Mouse (Mus musculus) heart, embryonic 13.5 days (tissue): ENCODE data around the gene Cdcp2. TPM values are rescaled to one million over a fixed set of nuclear protein-coding genes. Genes with fewer than 3 reads are reported as not detected.

Experiments used
- ATAC-seq: fragments of 200-750 bp; cut with Nextera tagmentation; 2 replicates; pipeline ENCODE4 v1.8.0; 2017; ENCODE audit warnings: moderate TSS enrichment; ENCODE audit not compliant: insufficient number of reproducible peaks, low FRiP score, low TSS enrichment; ENCODE audit errors: extremely low read depth
- H3K27ac ChIP-seq: fragments of 300-500 bp; sonication (generic); replicated peaks from 2 replicates; pipeline ENCODE4 v1.5.1; 2015; ENCODE audit warnings: moderate library complexity, mild to moderate bottlenecking, inconsistent platforms
- H3K27me3 ChIP-seq: fragments of 300-500 bp; sonication (generic); replicated peaks from 2 replicates; pipeline ENCODE4 v1.6.1; 2015; ENCODE audit warnings: mild to moderate bottlenecking, inconsistent platforms
- H3K36me3 ChIP-seq: fragments of 300-500 bp; sonication (generic); 2 replicates; pipeline ENCODE4 v1.6.1; 2015; ENCODE audit warnings: mild to moderate bottlenecking, inconsistent platforms
- H3K4me1 ChIP-seq: fragments of 300-500 bp; sonication (generic); 2 replicates; pipeline ENCODE4 v1.6.1; 2015; ENCODE audit warnings: inconsistent platforms
- H3K4me2 ChIP-seq: fragments of 300-500 bp; sonication (generic); 2 replicates; pipeline ENCODE4 v1.6.1; 2015; ENCODE audit warnings: inconsistent platforms, mild to moderate bottlenecking, moderate library complexity
- H3K4me3 ChIP-seq: fragments of 300-500 bp; sonication (generic); 2 replicates; pipeline ENCODE4 v1.5.1; 2015; ENCODE audit warnings: moderate library complexity, mild to moderate bottlenecking, inconsistent platforms
- H3K9ac ChIP-seq: fragments of 300-500 bp; sonication (generic); 2 replicates; pipeline ENCODE4 v1.6.1; 2015; ENCODE audit warnings: inconsistent platforms, mild to moderate bottlenecking, moderate library complexity
- H3K9me3 ChIP-seq: fragments of 300-500 bp; sonication (generic); 2 replicates; pipeline ENCODE4 v1.6.1; 2016; ENCODE audit warnings: inconsistent platforms
- WGBS: fragments of 180-500 bp; shearing (Covaris S2); methylation state at CpG from one replicate; pipeline ENCODE4 v1.1.7; 2015; ENCODE audit warnings: mixed read lengths; 5-methylcytosine and 5-hydroxymethylcytosine counted together
- polyA plus RNA-seq: library from polyadenylated mRNA; unstranded; fragments of >200 nt; fragmentation: Nextera tagmentation; extraction: Ambion mirVana; gene quantifications from 2 replicates; pipeline ENCODE4 v1.2.1, GENCODE M21; 2015

Gene Cdcp2
- polyA plus RNA-seq, 1 experiment from 2014 or later = not detected

DNA sequence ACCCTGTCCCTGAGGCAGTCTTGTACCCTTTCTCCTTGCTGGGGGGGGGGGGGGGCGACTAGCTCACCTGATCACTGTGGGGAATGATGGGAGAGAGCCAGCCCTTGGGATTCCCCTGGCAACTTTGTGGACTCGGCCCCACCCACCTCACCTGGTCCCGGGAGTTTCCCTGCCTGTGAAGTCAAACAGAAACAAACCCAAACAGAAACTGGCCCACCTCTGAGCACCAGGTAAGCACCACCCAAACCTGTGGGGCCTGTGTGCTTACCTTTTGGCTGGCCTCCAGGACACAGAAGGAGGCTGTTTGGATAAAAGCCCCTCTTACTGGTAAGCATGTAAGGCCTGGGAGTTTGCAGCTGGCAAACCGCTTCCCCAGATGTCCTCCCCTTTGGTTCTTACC lies 22.4 kb downstream of the Cdcp2 start:
- Histone ChIP-seq H3K27ac (no peak overlapping the region), H3K4me3 (no peak overlapping the region), H3K4me2 (no peak overlapping the region), H3K4me1 (peaks cover 4% of the 10 kb centered on the region; the same call in 1 of the 2 replicates), H3K27me3 (peaks cover 5% of the 10 kb centered on the region; the same call in 1 of the 2 replicates), H3K9ac (no peak overlapping the region), H3K9me3 (no peaks in the 10 kb centered on the region), H3K36me3 (no peaks in the 10 kb centered on the region)
- ATAC-seq = no peak; the same call in none of the 2 replicates
- 56% methylated on average over 4 of the region's 4 CpGs for WGBS

DNA sequence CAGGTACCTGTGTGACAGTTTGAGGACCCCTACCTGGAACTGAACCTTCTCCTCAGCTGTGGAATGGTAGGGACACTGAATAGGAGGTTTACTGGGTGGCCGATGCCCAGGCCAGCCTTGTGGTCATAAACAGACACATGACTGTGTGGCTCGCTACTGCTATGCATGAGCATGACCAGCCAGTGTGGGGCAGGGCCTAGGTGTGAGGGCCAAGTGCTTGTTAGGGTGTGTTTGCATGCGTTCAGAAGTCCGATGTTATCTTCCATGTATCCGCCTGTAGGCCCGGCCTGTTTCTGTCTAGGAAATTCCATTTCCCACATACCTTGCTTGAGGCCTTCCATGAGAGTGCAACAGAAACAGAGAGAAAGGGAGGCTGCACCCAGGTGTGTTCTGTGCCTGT lies 24.0 kb downstream of the Cdcp2 start:
- H3K9me3 ChIP-seq = no peaks in the 10 kb centered on the region
- no peak for ATAC-seq
- 72% methylated on average over 6 of the region's 6 CpGs for WGBS

DNA sequence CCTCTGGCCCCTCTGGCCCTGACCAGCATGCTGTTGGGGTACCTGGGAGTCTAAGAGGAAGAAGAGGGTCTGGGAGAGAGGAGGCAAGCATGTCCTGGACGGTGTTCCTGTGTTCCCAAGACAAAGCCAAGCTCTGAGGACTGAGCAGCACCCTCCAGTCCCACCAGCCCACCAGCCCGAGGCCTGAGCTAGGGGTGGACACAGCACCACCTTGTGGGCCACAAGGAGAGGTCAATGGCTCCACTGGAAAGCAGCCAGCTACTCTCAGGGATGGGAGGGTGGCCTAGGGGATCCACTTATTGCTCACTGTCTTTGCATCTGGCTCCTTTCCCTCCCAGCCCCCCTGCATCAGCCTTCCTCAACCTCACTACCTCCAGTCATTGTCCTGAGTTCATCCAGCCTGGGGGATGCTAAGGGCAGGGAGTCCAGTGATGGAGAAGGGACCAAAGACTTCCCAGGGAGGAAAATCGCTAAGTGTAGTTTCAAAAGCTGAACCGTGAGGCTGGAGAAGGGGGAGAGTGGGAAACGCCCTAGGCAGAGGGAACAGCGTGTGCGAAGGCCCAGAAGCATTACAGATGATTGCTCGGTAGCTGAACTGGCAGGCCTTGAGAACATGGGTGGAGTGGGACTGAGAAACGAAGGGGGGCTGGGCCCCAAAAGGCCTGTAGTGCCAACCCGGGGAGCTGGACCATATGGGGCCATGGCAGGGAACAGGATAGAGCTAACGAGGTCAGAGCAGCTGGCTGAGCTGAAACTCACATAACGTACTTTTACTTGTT lies 24.7 kb downstream of the Cdcp2 start:
- no peak for ATAC-seq

More for the DNA sequence above, 24.0 kb downstream of the Cdcp2 start:
- peaks cover 20% of the 10 kb centered on the region; the same call in 1 of the 2 replicates for H3K27me3 ChIP-seq
- H3K36me3 ChIP-seq = no peaks in the 10 kb centered on the region
- H3K9ac ChIP-seq = no peak overlapping the region
- no peak overlapping the region for H3K4me2 ChIP-seq
- H3K4me3 ChIP-seq = no peak overlapping the region
- peaks cover 7% of the 10 kb centered on the region; the same call in 1 of the 2 replicates for H3K4me1 ChIP-seq
- H3K27ac ChIP-seq = no peak overlapping the region

DNA sequence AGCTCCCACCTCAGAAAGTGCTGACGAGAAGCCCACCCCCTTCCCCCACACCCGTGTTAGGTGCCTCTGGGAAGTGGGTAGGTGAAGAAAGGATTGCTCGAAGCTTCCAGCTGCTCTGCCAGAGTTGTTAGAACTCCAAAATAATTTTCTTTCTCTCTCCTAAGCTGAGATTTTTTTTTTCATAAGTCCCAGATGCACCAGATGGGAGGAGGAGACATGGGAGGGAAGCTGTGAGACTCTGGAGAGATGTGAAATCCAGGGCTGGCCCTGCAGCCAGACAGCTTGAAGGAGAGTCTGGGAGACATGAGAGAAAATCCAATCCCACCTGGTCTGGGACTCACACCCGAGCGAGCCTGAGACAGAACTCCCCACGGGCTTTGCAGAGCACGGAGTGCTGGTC lies 27.7 kb downstream of the Cdcp2 start:
- Histone ChIP-seq H3K36me3 (no peaks in the 10 kb centered on the region), H3K4me3 (no peak overlapping the region), H3K27me3 (peaks cover 26% of the 10 kb centered on the region; the same call in 1 of the 2 replicates), H3K27ac (no peak overlapping the region), H3K4me1 (peaks cover 12% of the 10 kb centered on the region), H3K4me2 (no peak overlapping the region), H3K9ac (no peak overlapping the region), H3K9me3 (no peaks in the 10 kb centered on the region)
- no peak for ATAC-seq
- WGBS = 51% methylated on average over 7 of the region's 7 CpGs

More for the DNA sequence above, 24.7 kb downstream of the Cdcp2 start:
- Histone ChIP-seq H3K4me3 (no peak overlapping the region), H3K9me3 (no peaks in the 10 kb centered on the region), H3K27ac (no peak overlapping the region), H3K9ac (no peak overlapping the region), H3K36me3 (no peaks in the 10 kb centered on the region), H3K27me3 (peaks cover 26% of the 10 kb centered on the region; the same call in 1 of the 2 replicates), H3K4me1 (peaks cover 7% of the 10 kb centered on the region; the same call in 1 of the 2 replicates), H3K4me2 (no peak overlapping the region)
- WGBS = 58% methylated on average over 12 of the region's 12 CpGs

DNA sequence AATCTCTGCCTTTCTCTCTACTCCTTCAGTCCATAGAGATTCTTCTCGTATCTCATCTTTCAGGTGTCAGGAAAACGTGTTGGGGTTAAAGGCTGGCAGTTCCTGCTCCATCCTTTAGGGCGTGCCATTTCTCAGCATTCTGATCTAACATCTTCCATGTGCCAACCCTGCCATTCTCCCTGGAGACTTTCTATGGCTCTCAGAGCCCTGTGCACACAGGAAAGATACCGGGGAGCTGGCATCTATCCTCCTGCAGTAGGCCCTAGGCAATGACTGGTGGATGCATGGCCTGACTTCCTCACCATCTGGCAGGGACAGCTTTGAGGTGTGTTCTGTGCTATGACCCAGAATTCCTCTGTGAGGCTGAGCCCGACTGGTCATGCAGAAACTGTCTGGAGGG lies 28.4 kb downstream of the Cdcp2 start:
- Histone ChIP-seq H3K4me2 (no peak overlapping the region), H3K4me1 (peaks cover 17% of the 10 kb centered on the region), H3K4me3 (no peak overlapping the region), H3K27ac (no peak overlapping the region), H3K9ac (no peak overlapping the region), H3K9me3 (no peaks in the 10 kb centered on the region), H3K27me3 (peaks cover 26% of the 10 kb centered on the region; the same call in 1 of the 2 replicates), H3K36me3 (no peaks in the 10 kb centered on the region)
- 52% methylated on average over 5 of the region's 5 CpGs for WGBS
- no peak for ATAC-seq

DNA sequence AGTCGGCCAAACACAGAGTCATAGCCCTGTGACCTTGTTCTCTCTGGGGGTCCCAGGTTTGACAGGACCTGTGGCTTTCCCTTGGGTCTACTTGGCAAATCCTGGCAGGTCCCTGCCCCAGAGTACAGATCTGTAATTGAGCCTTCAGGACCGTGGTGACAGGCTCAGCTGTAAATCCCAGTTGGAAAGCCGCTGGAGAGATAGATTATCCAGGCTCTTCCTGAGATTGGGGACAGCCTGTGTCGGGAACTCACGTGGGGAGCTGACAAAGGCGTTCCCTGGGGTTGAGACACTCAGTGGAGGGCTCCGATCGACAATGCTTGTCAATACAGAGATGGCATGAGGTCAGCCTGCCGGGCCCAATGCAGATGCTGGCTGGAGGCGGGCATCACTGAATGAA lies 29.7 kb downstream of the Cdcp2 start:
- Histone ChIP-seq H3K9me3 (no peaks in the 10 kb centered on the region), H3K36me3 (no peaks in the 10 kb centered on the region), H3K27ac (no peak overlapping the region), H3K27me3 (peaks cover 26% of the 10 kb centered on the region; the same call in 1 of the 2 replicates), H3K4me2 (no peak overlapping the region), H3K4me1 (peaks cover 23% of the 10 kb centered on the region), H3K4me3 (no peak overlapping the region), H3K9ac (no peak overlapping the region)
- 39% methylated on average over 10 of the region's 10 CpGs for WGBS
- no peak for ATAC-seq

DNA sequence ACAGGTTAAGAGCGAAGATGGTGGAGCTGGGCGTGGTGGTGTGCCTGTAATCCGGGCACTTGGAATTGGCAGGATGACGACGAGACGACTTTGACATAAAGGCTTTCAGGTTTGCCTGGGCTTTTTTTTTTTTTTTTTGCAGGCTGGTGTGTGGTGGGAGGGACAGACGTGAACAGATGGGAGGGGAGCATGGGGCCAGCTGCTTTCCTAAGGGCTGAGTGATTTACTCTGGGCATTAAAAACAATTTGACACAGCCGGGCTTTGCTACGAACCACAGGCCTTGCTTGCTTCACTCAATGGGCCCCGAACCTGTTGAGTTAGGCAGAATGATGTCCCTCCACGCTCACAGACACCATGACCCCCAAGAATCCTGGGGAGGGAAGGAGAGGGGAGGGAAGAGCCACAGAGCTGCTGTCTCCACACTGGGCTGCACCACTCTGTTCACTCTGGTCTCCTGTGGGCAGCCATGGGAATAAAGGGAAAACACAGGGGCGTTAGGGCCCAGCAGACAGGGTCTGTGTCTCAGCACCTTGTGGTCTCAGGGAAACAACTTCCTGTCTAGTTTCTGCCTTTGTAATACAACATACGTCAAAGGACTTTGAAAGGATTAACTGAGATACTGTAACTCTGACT lies 30.3 kb downstream of the Cdcp2 start:
- H3K4me3 ChIP-seq = no peak overlapping the region
- no peaks in the 10 kb centered on the region for H3K36me3 ChIP-seq
- H3K27ac ChIP-seq = no peak overlapping the region
- peaks cover 26% of the 10 kb centered on the region; the same call in 1 of the 2 replicates for H3K27me3 ChIP-seq
- peaks cover 22% of the 10 kb centered on the region for H3K4me1 ChIP-seq
- whole genome bisulfite sequencing = 63% methylated on average over 13 of the region's 13 CpGs
- no peak overlapping the region for H3K4me2 ChIP-seq
- ATAC-seq = no peak
- H3K9ac ChIP-seq = no peak overlapping the region
- H3K9me3 ChIP-seq = no peaks in the 10 kb centered on the region

DNA sequence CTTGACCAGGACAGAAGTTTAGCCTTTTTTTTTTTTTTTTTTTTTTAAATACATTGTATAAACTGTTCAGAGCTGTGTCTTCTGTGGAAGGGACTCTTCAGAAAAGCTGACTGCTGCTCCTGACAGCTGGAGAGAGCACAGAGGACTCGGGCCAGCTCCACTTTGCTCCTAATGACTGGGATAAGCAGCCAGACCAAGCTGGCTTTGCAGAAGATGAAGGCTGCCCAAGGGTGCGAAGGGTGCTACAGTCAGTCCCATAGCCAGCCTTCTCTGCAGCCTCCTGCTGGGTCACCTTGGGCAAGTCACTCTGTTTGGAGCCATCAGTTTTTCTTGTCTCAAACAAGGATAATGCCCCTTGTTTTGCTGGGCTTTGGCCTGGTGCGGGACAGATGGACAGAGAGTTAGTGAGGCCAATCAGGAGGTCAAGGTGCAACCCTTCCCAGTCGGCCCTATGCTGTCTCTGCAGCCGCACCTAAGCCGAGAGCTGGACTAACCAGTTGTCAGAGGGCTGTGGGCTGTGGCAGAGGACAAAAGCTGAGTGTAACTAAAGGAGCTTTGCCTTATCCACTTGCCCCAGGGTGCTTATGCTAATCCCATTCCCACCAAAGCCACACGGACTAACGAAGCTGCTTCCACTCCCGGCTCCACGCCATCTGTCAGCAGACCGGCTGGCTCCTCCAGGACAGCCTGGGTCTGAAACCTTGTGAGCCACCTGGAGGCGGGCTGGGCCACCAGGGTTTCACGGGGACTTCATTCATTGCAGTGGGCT lies 31.4 kb downstream of the Cdcp2 start:
- no peak overlapping the region for H3K27ac ChIP-seq
- H3K27me3 ChIP-seq = peaks cover 26% of the 10 kb centered on the region; the same call in 1 of the 2 replicates
- no peaks in the 10 kb centered on the region for H3K36me3 ChIP-seq
- H3K9ac ChIP-seq = no peak overlapping the region
- no peaks in the 10 kb centered on the region for H3K9me3 ChIP-seq
- 43% methylated on average over 13 of the region's 13 CpGs for WGBS
- no peak for ATAC-seq
- no peak overlapping the region for H3K4me2 ChIP-seq
- H3K4me1 ChIP-seq = peaks cover 22% of the 10 kb centered on the region
- no peak overlapping the region for H3K4me3 ChIP-seq

DNA sequence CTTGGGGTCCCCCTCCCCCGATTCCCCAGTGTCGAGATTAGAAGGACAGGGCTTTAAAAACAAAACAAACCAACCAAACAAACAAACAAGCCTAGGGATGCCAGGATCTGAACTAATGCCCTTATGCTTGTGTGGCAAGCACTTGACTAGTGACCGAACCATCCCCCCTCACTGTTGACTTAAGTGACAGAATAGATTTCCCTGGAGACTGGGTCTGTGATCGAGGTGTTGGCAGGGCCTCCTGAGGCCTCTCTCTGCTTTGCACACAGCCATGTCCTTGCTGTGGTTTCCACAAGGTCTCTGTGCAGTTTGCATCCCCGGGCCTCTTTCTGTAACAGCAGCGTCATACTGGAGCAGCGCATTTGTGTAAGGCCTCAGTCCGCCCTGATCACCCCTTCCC lies 32.7 kb downstream of the Cdcp2 start:
- no peak overlapping the region for H3K9ac ChIP-seq
- H3K4me1 ChIP-seq = peaks cover 18% of the 10 kb centered on the region
- no peaks in the 10 kb centered on the region for H3K9me3 ChIP-seq
- ATAC-seq = no peak
- peaks cover 22% of the 10 kb centered on the region; the same call in 1 of the 2 replicates for H3K27me3 ChIP-seq
- H3K27ac ChIP-seq = no peak overlapping the region
- WGBS = 56% methylated on average over 8 of the region's 8 CpGs
- H3K4me2 ChIP-seq = no peak overlapping the region
- no peak overlapping the region for H3K4me3 ChIP-seq
- no peaks in the 10 kb centered on the region for H3K36me3 ChIP-seq

DNA sequence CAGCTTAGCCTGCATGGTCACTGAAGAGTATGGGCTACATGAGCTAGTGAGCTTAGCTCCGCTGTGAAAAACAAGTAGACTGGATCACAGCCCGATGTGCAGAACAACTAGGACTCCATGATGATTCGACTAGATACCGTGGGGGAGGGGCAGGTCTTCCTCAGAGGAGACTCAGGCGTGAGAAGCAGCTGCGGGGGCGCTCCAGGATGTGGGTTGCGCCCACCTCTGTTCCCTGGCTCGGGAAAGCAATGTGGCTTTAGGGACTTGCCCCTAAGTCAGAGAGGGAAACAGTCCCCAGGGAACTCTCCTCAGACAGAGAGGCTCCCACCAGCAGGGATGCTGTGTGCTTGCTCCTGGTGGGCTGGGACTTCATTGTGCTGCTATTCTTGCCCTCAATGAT lies 33.8 kb downstream of the Cdcp2 start:
- 20% methylated on average over 9 of the region's 9 CpGs for WGBS
- ATAC-seq = no peak

DNA sequence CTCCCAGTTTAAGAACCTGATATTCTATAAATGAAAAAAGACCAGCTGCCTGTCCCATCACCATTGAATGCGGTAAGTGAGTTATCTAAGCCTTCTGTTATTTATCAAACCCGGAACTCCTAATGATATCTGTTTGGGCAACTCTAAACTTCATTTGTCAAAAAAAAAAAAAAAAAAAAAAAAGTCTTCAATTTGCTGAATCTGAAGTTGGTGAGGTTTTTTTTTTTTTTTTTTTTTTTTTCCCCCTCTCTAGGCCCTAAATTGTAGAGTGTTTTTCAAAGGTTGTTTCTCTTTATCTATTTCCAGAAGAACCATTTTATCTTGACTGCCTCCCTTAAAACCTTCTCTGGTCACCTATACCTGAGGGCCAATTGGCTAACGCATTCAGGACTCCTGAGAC lies 38.2 kb downstream of the Cdcp2 start:
- no peak overlapping the region for H3K4me2 ChIP-seq
- no peak overlapping the region for H3K4me3 ChIP-seq
- H3K36me3 ChIP-seq = peaks cover 7% of the 10 kb centered on the region
- no peaks in the 10 kb centered on the region for H3K9me3 ChIP-seq
- 76% methylated on average over 3 of the region's 3 CpGs for WGBS
- H3K4me1 ChIP-seq = peaks cover 45% of the 10 kb centered on the region
- ATAC-seq = no peak
- H3K9ac ChIP-seq = no peak overlapping the region
- no peak overlapping the region for H3K27ac ChIP-seq
- H3K27me3 ChIP-seq = peaks cover 5% of the 10 kb centered on the region; the same call in 1 of the 2 replicates

More for the DNA sequence above, 33.8 kb downstream of the Cdcp2 start:
- Histone ChIP-seq H3K9me3 (no peaks in the 10 kb centered on the region), H3K4me3 (no peak overlapping the region), H3K36me3 (no peaks in the 10 kb centered on the region), H3K27ac (no peak overlapping the region), H3K9ac (no peak overlapping the region), H3K4me2 (no peak overlapping the region), H3K4me1 (peaks cover 19% of the 10 kb centered on the region), H3K27me3 (peaks cover 11% of the 10 kb centered on the region; the same call in 1 of the 2 replicates)
